Mouse (Mus musculus) adrenal gland, postnatal 14 days (tissue): Measurements from ENCODE around the gene Otulin. TPM values are rescaled to one million over a fixed set of nuclear protein-coding genes. Genes with fewer than 3 reads are reported as not detected.
A peak's percentile ranks its signal among the peaks of the same experiment; 100 is the strongest.

ENCODE experiments used
- DNase-seq: peaks from one replicate; pipeline ENCODE4 v3.0.0; 2021; ENCODE audit warnings: mixed read lengths
- microRNA-seq, 2 experiments: library from miRNA; unstranded; fragments of <30 nt; microRNA quantifications; one replicate each; pipeline ENCODE4 v1.2.0; 2021
- total RNA-seq: library from RNA; stranded (reverse); gene quantifications from 2 replicates; pipeline ENCODE4 v1.2.3, GENCODE M21; 2021

Gene Otulin
- total RNA-seq, 1 experiment from 2014 or later = 37.1 TPM

GRCm38 (mm10) chr15:27503801-27504730 is 126.4 kb downstream of the Otulin start:
- no peak for DNase-seq

- DNase-seq = peak; percentile 30
Measured at GRCm38 (mm10) chr15:27503221-27503620, 127.3 kb downstream of the Otulin start.

- DNase-seq = no peak
Measured at GRCm38 (mm10) chr15:27502338-27502737, 128.2 kb downstream of the Otulin start.

- DNase-seq = no peak
Measured at GRCm38 (mm10) chr15:27500390-27500789, 130.1 kb downstream of the Otulin start.

- DNase-seq = no peak
Measured at GRCm38 (mm10) chr15:27498078-27498477, 132.4 kb downstream of the Otulin start.

GRCm38 (mm10) chr15:27497300-27497997 is 133.0 kb downstream of the Otulin start:
- DNase-seq = no peak

- DNase-seq = no peak
Measured at GRCm38 (mm10) chr15:27496596-27497299, 133.7 kb downstream of the Otulin start.

GRCm38 (mm10) chr15:27495981-27496401 is 134.5 kb downstream of the Otulin start:
- DNase-seq = peak; percentile 19

GRCm38 (mm10) chr15:27493516-27493915 is 137.0 kb downstream of the Otulin start:
- no peak for DNase-seq

GRCm38 (mm10) chr15:27492734-27493133 is 137.8 kb downstream of the Otulin start:
- peak; percentile 19 for DNase-seq

Small RNAs within 50 kb of the gene (microRNA-seq; reads per million reads assigned to microRNA genes)
- 0 reads per million in 2 experiments for gene Mir7117

Other genes starting within 250 kb of the Otulin start
- gene Ank, start 164.0 kb downstream of the Otulin start, total RNA-seq = 30.2 and 34.6 TPM in 2 replicates
- 5.5 and 14.0 TPM in 2 replicates for gene Otulinl, start 50.9 kb upstream of the Otulin start, total RNA-seq